Mouse (Mus musculus) heart, adult 2 months (tissue): ENCODE measurements around the gene Lamtor3.

Experiments used
- CTCF ChIP-seq: fragments of 200-600 bp; IDR thresholded peaks from 2 replicates; pipeline ENCODE4 v1.8.1; 2022; ENCODE audit warnings: antibody characterized with exemption, mild to moderate bottlenecking, moderate library complexity
- EP300 ChIP-seq: fragments of 200-500 bp; IDR thresholded peaks from 2 replicates; pipeline ENCODE4 v1.6.1; 2011; ENCODE audit warnings: low read depth, low read length, control low read depth; ENCODE audit not compliant: insufficient read depth
- POLR2A ChIP-seq: fragments of 200-500 bp; IDR thresholded peaks from 2 replicates; pipeline ENCODE4 v1.6.1; 2011; ENCODE audit warnings: mild to moderate bottlenecking, low read depth, low read length, control low read depth; ENCODE audit not compliant: insufficient read depth

GRCm38 (mm10) chr3:137978233-137978632, 59.9 kb downstream of the Lamtor3 start:
- TF ChIP-seq CTCF, result no peak
- no peak for TF ChIP-seq POLR2A
- no peak for TF ChIP-seq EP300
